Mouse (Mus musculus) kidney, postnatal 0 days (tissue): ENCODE measurements around the gene Slamf1. TPM values are rescaled to one million over a fixed set of nuclear protein-coding genes. Genes with fewer than 3 reads are reported as not detected.

Experiments
- ATAC-seq: fragments of 200-750 bp; cut with Nextera tagmentation; replicated peaks from 2 replicates; pipeline ENCODE4 v1.8.0; 2017; ENCODE audit warnings: low read depth, moderate number of reproducible peaks, moderate TSS enrichment, moderate library complexity; ENCODE audit not compliant: low FRiP score
- DNase-seq: peaks from one replicate; pipeline ENCODE4 v3.0.0-alpha.2; 2016; ENCODE audit warnings: low spot score
- H3K27ac ChIP-seq: fragments of 300-500 bp; sonication (generic); 2 replicates; pipeline ENCODE4 v1.5.1; 2014; ENCODE audit warnings: mild to moderate bottlenecking
- H3K27me3 ChIP-seq: fragments of 300-500 bp; sonication (generic); 2 replicates; pipeline ENCODE4 v1.6.1; 2014; ENCODE audit warnings: low read length, mixed read lengths; ENCODE audit not compliant: insufficient read depth
- H3K36me3 ChIP-seq: fragments of 300-500 bp; sonication (generic); 2 replicates; pipeline ENCODE4 v1.6.1; 2014; ENCODE audit warnings: low read length, mixed read lengths; ENCODE audit not compliant: insufficient read depth
- H3K4me1 ChIP-seq: fragments of 300-500 bp; sonication (generic); replicated peaks from 2 replicates; pipeline ENCODE4 v1.6.1; 2014; ENCODE audit warnings: antibody characterized with exemption, low read length, mixed read lengths; ENCODE audit not compliant: insufficient read depth
- H3K4me2 ChIP-seq: fragments of 300-500 bp; sonication (generic); 2 replicates; pipeline ENCODE4 v1.6.1; 2014; ENCODE audit warnings: mild to moderate bottlenecking, low read length, moderate library complexity, mixed read lengths
- H3K4me3 ChIP-seq: fragments of 300-500 bp; sonication (generic); replicated peaks from 2 replicates; pipeline ENCODE4 v1.5.1; 2014; ENCODE audit warnings: low read depth, low read length
- H3K9ac ChIP-seq: fragments of 300-500 bp; sonication (generic); 2 replicates; pipeline ENCODE4 v1.6.1; 2014; ENCODE audit warnings: low read depth, low read length
- H3K9me3 ChIP-seq: fragments of 300-500 bp; sonication (generic); replicated peaks from 2 replicates; pipeline ENCODE4 v1.6.1; 2016; ENCODE audit warnings: low read length, inconsistent platforms, mixed read lengths
- CTCF ChIP-seq: IDR thresholded peaks from 2 replicates; pipeline ENCODE4 v1.5.1; 2016; ENCODE audit warnings: antibody characterized with exemption, low read depth, mild to moderate bottlenecking, moderate library complexity
- WGBS: fragments of 180-500 bp; shearing (Covaris S2); extraction: QIAGEN DNeasy Blood & Tissue Kit; methylation state at CpG from one replicate; pipeline ENCODE4 v1.1.7; 2014; 5-methylcytosine and 5-hydroxymethylcytosine counted together
- polyA plus RNA-seq: library from polyadenylated mRNA; unstranded; fragments of >200 nt; fragmentation: Nextera tagmentation; extraction: Ambion mirVana; gene quantifications from 2 replicates; pipeline ENCODE4 v1.2.1, GENCODE M21; 2015

Slamf1 gene
- 0.03 and 0.10 TPM in 2 replicates for polyA plus RNA-seq

- 20% methylated on average over 6 of the region's 6 CpGs for WGBS
Measured at GRCm38 (mm10) chr1:171766898-171767297, at the start of gene Slamf1. Slamf1 (plus strand) TSS chr1:171767127.

GRCm38 (mm10) chr1:171731195-171731594 lies 35.7 kb upstream of the Slamf1 start:
- Histone ChIP-seq H3K27ac (no peak overlapping the region), H3K4me2 (no peak overlapping the region), H3K9ac (no peak overlapping the region), H3K27me3 (no peaks in the 10 kb centered on the region), H3K36me3 (no peaks in the 10 kb centered on the region), H3K4me3 (no peak overlapping the region), H3K4me1 (no peaks in the 10 kb centered on the region), H3K9me3 (no peaks in the 10 kb centered on the region)
- ATAC-seq (no peak), DNase-seq (no peak)
- no peak for TF ChIP-seq CTCF

More at GRCm38 (mm10) chr1:171766898-171767297, at the start of gene Slamf1:
- no peaks in the 10 kb centered on the region for H3K9me3 ChIP-seq
- ATAC-seq: no peak
- no peak within 1 kb of the TSS for H3K4me2 ChIP-seq
- no peak for TF ChIP-seq CTCF
- no peak for DNase-seq
- H3K9ac ChIP-seq: no peak within 1 kb of the TSS
- no peaks in the 10 kb centered on the region for H3K4me1 ChIP-seq
- no peaks in the 10 kb centered on the region for H3K27me3 ChIP-seq
- no peak within 1 kb of the TSS for H3K4me3 ChIP-seq
- no peak within 1 kb of the TSS for H3K27ac ChIP-seq
- no peaks in the 10 kb centered on the region for H3K36me3 ChIP-seq

GRCm38 (mm10) chr1:171734898-171735297 lies 32.0 kb upstream of the Slamf1 start:
- WGBS: 84% methylated on average over 6 of the region's 6 CpGs
- no peaks in the 10 kb centered on the region for H3K9me3 ChIP-seq

GRCm38 (mm10) chr1:171748127-171748969 lies 18.6 kb upstream of the Slamf1 start:
- Histone ChIP-seq H3K4me2 (no peak overlapping the region), H3K9me3 (no peaks in the 10 kb centered on the region)

More at GRCm38 (mm10) chr1:171734898-171735297, 32.0 kb upstream of the Slamf1 start:
- no peak overlapping the region for H3K4me3 ChIP-seq
- ATAC-seq: no peak
- no peaks in the 10 kb centered on the region for H3K36me3 ChIP-seq
- H3K27ac ChIP-seq: no peak overlapping the region
- no peaks in the 10 kb centered on the region for H3K4me1 ChIP-seq
- no peak for DNase-seq
- no peak overlapping the region for H3K9ac ChIP-seq
- no peak overlapping the region for H3K4me2 ChIP-seq
- H3K27me3 ChIP-seq: no peaks in the 10 kb centered on the region
- TF ChIP-seq CTCF: no peak

GRCm38 (mm10) chr1:171761853-171762448 lies 5.0 kb upstream of the Slamf1 start:
- no peak for TF ChIP-seq CTCF
- H3K27me3 ChIP-seq: no peaks in the 10 kb centered on the region
- no peaks in the 10 kb centered on the region for H3K4me1 ChIP-seq
- no peaks in the 10 kb centered on the region for H3K36me3 ChIP-seq
- ATAC-seq: no peak
- DNase-seq: no peak
- H3K4me3 ChIP-seq: no peak overlapping the region
- H3K9ac ChIP-seq: no peak overlapping the region
- H3K4me2 ChIP-seq: no peak overlapping the region
- no peaks in the 10 kb centered on the region for H3K9me3 ChIP-seq
- H3K27ac ChIP-seq: no peak overlapping the region
- WGBS: 50% methylated on average over 5 of the region's 5 CpGs

More at GRCm38 (mm10) chr1:171748127-171748969, 18.6 kb upstream of the Slamf1 start:
- ATAC-seq (no peak), DNase-seq (no peak)
- no peaks in the 10 kb centered on the region for H3K4me1 ChIP-seq
- H3K27me3 ChIP-seq: no peaks in the 10 kb centered on the region
- H3K4me3 ChIP-seq: no peak overlapping the region
- H3K27ac ChIP-seq: no peak overlapping the region
- TF ChIP-seq CTCF: no peak
- WGBS: 78% methylated on average over 3 of the region's 3 CpGs
- no peak overlapping the region for H3K9ac ChIP-seq
- no peaks in the 10 kb centered on the region for H3K36me3 ChIP-seq

GRCm38 (mm10) chr1:171770996-171771395 lies 4.1 kb downstream of the Slamf1 start:
- no peak overlapping the region for H3K4me2 ChIP-seq
- H3K9me3 ChIP-seq: no peaks in the 10 kb centered on the region
- no peaks in the 10 kb centered on the region for H3K36me3 ChIP-seq
- H3K4me3 ChIP-seq: no peak overlapping the region
- no peak overlapping the region for H3K27ac ChIP-seq
- H3K9ac ChIP-seq: no peak overlapping the region
- no peak for TF ChIP-seq CTCF
- H3K27me3 ChIP-seq: no peaks in the 10 kb centered on the region
- no peaks in the 10 kb centered on the region for H3K4me1 ChIP-seq
- ATAC-seq (no peak), DNase-seq (no peak)
- WGBS: 60% methylated on average over 6 of the region's 6 CpGs
